Mouse (Mus musculus): ENCODE data around the gene Adamts20. TPM values are rescaled to one million over a fixed set of nuclear protein-coding genes. Genes with fewer than 3 reads are reported as not detected.
"Not testable (repeated sequence)": the region's sequence is repeated elsewhere in the genome, so short reads cannot be mapped to it uniquely, and the experiment has no call there.

Adamts20 gene
- total RNA-seq (2017), result not detected in 2 replicates

DNA sequence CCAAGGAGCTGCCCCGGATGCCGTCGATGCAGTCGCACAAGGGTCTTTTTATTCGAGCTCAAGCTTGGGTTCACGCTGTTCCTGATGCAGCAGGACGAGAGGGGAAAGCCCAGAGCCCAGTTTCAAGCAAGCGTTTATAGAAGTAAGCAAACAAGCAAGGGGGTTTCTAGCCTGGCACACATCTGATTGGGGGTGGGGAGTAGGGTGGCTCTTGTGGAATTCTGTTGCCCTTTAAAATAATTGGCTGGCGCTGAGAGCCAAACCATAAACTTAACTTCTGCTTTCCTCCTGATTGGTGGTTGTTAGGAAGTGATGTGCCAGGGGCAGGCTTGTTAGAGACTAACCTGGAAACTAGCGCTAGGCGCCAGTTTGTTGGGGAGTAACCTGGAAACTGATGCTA lies at the start of gene Adamts20:
Adamts20 (minus strand) TSS at position 101 of the 400 bp plus-strand sequence.
- ATAC-seq (ENCODE audit: extremely low read depth, insufficient number of reproducible peaks, low FRiP score, poor library complexity, severe bottlenecking), result no peak

DNA sequence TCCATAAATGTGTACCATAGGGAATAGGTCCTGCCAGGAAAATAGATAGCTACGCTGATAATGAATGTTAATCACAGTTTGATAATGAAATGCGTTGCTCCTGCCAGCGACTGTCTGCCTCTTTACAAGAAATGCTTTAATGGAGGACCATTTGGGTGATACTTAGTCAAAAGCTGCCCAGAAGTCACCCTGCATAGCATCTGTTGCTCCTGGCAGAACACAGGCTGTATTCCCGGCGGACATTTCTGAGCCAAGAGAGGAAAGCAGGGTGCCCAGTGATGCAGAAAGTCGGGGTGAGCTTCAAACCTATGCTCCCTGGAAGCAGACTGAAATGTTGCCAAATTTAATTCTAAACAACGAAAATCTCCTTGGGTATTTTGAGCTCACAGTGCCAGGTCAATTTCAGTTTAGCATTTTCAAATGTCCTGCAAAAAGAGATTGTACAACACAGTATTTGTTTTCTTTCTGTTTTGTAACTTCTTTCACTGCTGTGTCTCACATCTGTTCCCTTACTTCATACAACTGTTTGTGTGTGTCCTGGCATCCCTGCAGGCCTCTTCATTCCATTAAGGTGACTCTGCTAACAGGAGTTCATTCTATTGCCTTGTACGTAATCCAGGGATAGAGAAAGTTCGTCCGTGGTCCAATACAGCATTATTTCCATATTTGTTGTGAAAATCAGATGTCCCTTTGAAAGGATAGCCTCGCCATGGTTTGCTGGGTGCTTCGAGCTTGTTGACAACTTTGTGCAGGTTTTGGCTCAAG lies 38.4 kb upstream of the Adamts20 start:
- no peak for ATAC-seq (ENCODE audit: extremely low read depth, insufficient number of reproducible peaks, low FRiP score, poor library complexity, severe bottlenecking)

GRCm38 (mm10) chr15:94499260-94499659 lies 34.0 kb upstream of the Adamts20 start:
- no peak for ATAC-seq (ENCODE audit: extremely low read depth, insufficient number of reproducible peaks, low FRiP score, poor library complexity, severe bottlenecking)

DNA sequence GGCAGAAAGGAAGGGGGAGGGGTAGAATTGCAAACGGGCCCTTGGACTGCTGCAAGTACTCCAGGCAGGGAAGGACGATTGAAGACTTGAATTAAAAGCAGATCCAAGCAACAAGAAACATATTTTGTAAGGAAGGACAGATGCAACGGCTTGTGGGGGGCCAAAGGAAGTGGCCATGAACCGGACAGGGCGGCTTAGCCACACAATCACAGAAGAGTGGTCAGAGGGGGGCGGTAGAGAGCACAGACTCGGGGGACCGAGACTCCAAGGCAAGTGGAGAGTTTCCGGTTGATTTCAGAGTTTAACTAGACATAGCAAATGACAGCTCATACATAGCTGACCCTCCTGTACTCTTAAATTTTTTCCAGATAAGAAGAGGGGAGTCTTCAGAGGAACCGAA lies 30.7 kb upstream of the Adamts20 start:
- ATAC-seq (ENCODE audit: extremely low read depth, insufficient number of reproducible peaks, low FRiP score, poor library complexity, severe bottlenecking), result no peak

DNA sequence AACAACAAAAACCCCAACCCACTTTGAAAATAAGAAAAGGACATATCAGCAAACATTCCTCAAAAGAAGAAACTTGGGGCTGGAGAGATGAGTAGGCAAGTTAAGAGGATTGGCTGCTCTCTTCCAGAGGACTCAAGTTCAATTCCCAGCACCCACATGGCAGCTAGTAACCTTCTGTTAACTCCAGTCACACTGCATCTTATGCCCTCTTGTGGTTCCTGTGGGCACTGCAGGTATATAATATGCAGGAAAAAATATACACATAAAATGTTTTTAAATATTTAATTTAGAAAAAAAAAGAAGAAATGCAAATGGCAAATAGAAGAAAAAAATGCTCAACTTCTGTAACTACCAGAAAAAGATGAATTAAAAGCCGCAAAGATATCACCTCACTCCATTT lies 29.2 kb upstream of the Adamts20 start:
- no peak for ATAC-seq (ENCODE audit: extremely low read depth, insufficient number of reproducible peaks, low FRiP score, poor library complexity, severe bottlenecking)

- ATAC-seq (ENCODE audit: extremely low read depth, insufficient number of reproducible peaks, low FRiP score, poor library complexity, severe bottlenecking), result no peak
Observed at GRCm38 (mm10) chr15:94489433-94489832, 24.2 kb upstream of the Adamts20 start.

GRCm38 (mm10) chr15:94488028-94488427 lies 22.8 kb upstream of the Adamts20 start:
- not testable (repeated sequence) for ATAC-seq (ENCODE audit: extremely low read depth, insufficient number of reproducible peaks, low FRiP score, poor library complexity, severe bottlenecking)

GRCm38 (mm10) chr15:94482555-94482954 lies 17.3 kb upstream of the Adamts20 start:
- no peak for ATAC-seq (ENCODE audit: extremely low read depth, insufficient number of reproducible peaks, low FRiP score, poor library complexity, severe bottlenecking)

DNA sequence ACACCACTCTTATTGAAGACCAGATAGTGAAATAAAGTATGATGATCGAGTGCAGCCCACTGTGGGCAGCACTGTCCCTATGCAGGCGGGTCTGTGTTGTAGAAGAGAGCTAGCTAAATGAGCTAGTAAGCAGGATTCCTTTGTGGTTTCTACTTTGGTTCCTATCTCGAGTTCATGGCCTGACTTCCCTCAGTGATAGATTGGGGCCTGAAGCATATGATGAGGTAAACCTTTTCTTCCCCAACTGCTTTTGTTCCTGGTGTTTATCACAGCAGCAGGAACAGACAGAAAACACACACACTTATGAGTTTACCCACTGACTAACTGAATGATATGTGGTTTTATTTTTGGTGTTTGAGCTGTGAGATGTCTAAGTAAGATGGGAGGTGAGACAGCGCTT lies 15.6 kb upstream of the Adamts20 start:
- ATAC-seq (ENCODE audit: extremely low read depth, insufficient number of reproducible peaks, low FRiP score, poor library complexity, severe bottlenecking), result no peak

- ATAC-seq (ENCODE audit: extremely low read depth, insufficient number of reproducible peaks, low FRiP score, poor library complexity, severe bottlenecking), result no peak
Observed at GRCm38 (mm10) chr15:94480248-94480647, 15.0 kb upstream of the Adamts20 start.

- ATAC-seq (ENCODE audit: extremely low read depth, insufficient number of reproducible peaks, low FRiP score, poor library complexity, severe bottlenecking), result no peak
Observed at GRCm38 (mm10) chr15:94479513-94480136, 14.4 kb upstream of the Adamts20 start.

DNA sequence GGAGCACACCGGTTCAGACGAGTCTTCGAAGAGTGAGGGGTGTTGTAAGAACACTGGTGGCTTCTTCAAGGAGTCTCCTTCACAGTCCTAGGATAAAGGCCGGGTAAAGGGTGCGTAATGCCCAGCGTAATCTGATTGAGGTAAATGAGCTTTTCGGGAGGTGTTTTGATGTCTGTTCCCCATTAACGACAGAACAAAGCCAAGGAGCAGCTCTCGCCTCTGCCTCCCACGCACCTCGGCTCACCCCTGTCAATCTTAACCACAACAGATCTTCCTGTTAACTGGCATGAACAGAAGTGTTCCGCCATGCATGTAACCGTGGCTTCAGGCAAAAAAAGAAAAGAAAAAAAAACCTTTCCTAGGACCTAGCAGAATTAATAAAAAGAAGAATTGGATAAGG lies 13.5 kb upstream of the Adamts20 start:
- no peak for ATAC-seq (ENCODE audit: extremely low read depth, insufficient number of reproducible peaks, low FRiP score, poor library complexity, severe bottlenecking)

DNA sequence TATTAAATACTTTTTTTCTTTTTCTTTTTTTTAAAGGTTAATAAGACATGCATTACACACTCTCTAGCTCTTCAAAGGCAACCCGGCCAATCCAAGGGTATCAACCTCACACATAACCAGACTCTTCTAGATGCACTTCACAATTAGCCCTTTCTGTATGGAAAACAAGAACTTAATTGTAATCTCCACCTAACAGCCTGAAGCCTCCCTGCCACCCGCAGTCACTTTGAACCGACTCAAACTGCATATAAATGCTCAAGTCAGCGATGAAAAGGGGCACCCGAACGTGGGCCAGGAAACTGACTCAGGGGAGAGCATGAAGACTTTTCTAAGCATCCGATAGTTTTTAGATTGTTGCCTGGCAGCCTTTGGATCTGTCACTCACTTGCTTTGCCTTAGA lies 12.1 kb upstream of the Adamts20 start:
- ATAC-seq (ENCODE audit: extremely low read depth, insufficient number of reproducible peaks, low FRiP score, poor library complexity, severe bottlenecking), result no peak

GRCm38 (mm10) chr15:94475975-94476374 lies 10.8 kb upstream of the Adamts20 start:
- no peak for ATAC-seq (ENCODE audit: extremely low read depth, insufficient number of reproducible peaks, low FRiP score, poor library complexity, severe bottlenecking)

DNA sequence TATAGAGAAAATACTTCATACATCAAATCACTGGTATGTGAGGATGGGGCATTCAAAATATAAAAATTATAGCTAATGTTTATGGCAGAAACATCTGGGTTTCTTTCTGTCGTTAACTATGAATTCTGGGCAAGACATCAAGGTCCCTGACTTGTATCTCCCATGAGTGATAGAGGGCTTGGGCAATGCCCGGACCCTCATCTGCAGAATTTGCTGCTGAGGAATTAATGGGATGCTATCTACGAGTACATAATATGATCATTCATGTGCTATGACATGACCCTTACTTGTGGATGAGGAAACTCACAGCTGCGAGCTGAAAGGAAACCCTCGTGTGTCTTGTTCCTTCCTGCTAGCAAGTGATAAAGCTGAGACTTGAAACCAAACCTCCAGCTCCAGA lies 5.1 kb upstream of the Adamts20 start:
- no peak for ATAC-seq (ENCODE audit: extremely low read depth, insufficient number of reproducible peaks, low FRiP score, poor library complexity, severe bottlenecking)

- no peak for ATAC-seq (ENCODE audit: extremely low read depth, insufficient number of reproducible peaks, low FRiP score, poor library complexity, severe bottlenecking)
Observed at GRCm38 (mm10) chr15:94464881-94465280, 337 bp downstream of the Adamts20 start.

- ATAC-seq (ENCODE audit: extremely low read depth, insufficient number of reproducible peaks, low FRiP score, poor library complexity, severe bottlenecking), result no peak
Observed at GRCm38 (mm10) chr15:94463251-94463650, 2.0 kb downstream of the Adamts20 start.

- no peak for ATAC-seq (ENCODE audit: extremely low read depth, insufficient number of reproducible peaks, low FRiP score, poor library complexity, severe bottlenecking)
Observed at GRCm38 (mm10) chr15:94462206-94462605, 3.0 kb downstream of the Adamts20 start.

DNA sequence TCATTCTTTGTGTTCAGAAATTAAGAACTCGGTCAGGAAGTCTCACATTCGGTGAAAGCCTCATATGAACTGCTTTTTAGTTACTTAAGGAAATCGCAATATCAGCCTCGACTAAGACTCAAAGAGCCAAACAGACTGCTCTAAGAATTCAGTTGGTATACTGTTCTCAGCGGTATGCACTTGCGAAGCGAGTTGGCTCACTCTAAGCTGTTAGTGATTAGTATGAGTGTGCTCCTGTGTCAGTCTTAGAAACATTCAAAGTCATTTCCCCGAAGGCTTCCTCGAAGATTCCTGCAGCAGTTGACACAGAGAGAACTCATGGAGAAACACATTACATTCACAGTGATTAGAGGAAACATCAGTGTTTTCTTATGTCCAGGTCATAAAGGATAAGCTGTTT lies 4.1 kb downstream of the Adamts20 start:
- no peak for ATAC-seq (ENCODE audit: extremely low read depth, insufficient number of reproducible peaks, low FRiP score, poor library complexity, severe bottlenecking)

DNA sequence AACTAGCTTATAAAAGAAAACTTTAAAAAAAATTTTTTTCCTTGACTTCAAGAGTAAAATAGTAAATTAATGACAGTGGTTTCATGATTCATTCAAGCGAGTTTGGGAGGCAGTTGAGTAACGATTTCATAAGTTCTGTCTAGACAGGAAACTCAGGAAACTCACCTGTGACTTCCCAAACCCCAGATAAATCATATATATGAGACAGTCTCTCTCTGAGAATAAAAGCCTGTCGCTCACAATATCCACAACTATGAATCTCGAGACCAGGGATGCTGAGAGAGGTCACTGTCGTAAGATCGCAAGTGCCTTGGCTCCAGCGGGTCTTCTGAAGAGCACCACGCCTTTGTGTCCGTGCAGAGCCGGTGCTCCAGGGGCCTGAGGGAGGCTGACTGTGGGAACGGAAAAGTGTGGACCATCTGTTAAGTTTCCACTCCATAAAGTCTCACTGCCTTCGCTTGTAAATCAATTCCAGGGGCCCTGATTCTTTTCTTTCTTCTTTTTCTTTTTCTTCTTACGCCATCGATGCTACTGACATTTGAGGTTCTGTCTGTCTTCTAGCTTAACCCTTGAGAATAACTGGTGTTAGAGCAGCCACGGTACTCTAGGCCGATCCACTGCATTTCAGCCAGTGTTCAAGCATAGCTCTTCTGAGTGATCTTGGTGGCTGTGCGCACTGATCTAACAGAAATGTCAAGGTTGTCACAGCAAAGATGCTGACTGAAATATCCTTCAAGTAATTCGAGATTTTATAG lies 7.4 kb downstream of the Adamts20 start:
- no peak for ATAC-seq (ENCODE audit: extremely low read depth, insufficient number of reproducible peaks, low FRiP score, poor library complexity, severe bottlenecking)
